Mouse (Mus musculus) lung, adult 2 months (tissue): ENCODE measurements around the gene Hyal1.

Source experiments
- CTCF ChIP-seq: fragments of 200-500 bp; IDR thresholded peaks from 2 replicates; pipeline ENCODE4 v1.5.1; 2011; ENCODE audit warnings: mild to moderate bottlenecking, low read length, control low read depth; ENCODE audit not compliant: insufficient read depth
- POLR2A ChIP-seq: fragments of 200-500 bp; IDR thresholded peaks from 2 replicates; pipeline ENCODE4 v1.6.1; 2011; ENCODE audit warnings: low read depth, mild to moderate bottlenecking, control low read depth, low read length, borderline replicate concordance; ENCODE audit errors: extremely low read depth

- TF ChIP-seq POLR2A (no peak), CTCF (no peak)
These were observed 50.9 kb downstream of the Hyal1 start for GRCm38 (mm10) chr9:107627387-107628255.
